Mouse (Mus musculus) kidney, adult 9 months (tissue): ENCODE measurements around the gene Otp.

Source experiments
- DNase-seq: peaks from one replicate; pipeline ENCODE4 v3.0.0; 2022

Gene Otp

GRCm38 (mm10) chr13:94875396-94875880 lies at the start of gene Otp:
Otp (plus strand) TSS chr13:94875602.
- DNase-seq = no peak

GRCm38 (mm10) chr13:94826389-94826788 lies 49.0 kb upstream of the Otp start:
- DNase-seq = no peak

- DNase-seq = no peak
Observed at GRCm38 (mm10) chr13:94826986-94827385, 48.4 kb upstream of the Otp start.

GRCm38 (mm10) chr13:94827847-94828246 lies 47.6 kb upstream of the Otp start:
- no peak for DNase-seq

- DNase-seq = no peak
Observed at GRCm38 (mm10) chr13:94838047-94838720, 37.2 kb upstream of the Otp start.

- no peak for DNase-seq
Observed at GRCm38 (mm10) chr13:94838756-94839337, 36.6 kb upstream of the Otp start.

- DNase-seq = no peak
Observed at GRCm38 (mm10) chr13:94843236-94843635, 32.2 kb upstream of the Otp start.

- no peak for DNase-seq
Observed at GRCm38 (mm10) chr13:94847870-94848269, 27.5 kb upstream of the Otp start.

- DNase-seq = no peak
Observed at GRCm38 (mm10) chr13:94849351-94849750, 26.1 kb upstream of the Otp start.

GRCm38 (mm10) chr13:94858016-94858575 lies 17.3 kb upstream of the Otp start:
- no peak for DNase-seq

- DNase-seq = no peak
Observed at GRCm38 (mm10) chr13:94859256-94859655, 16.1 kb upstream of the Otp start.

GRCm38 (mm10) chr13:94862491-94863230 lies 12.7 kb upstream of the Otp start:
- DNase-seq = no peak

GRCm38 (mm10) chr13:94866906-94867305 lies 8.5 kb upstream of the Otp start:
- DNase-seq = no peak

GRCm38 (mm10) chr13:94867772-94868171 lies 7.6 kb upstream of the Otp start:
- DNase-seq = no peak

GRCm38 (mm10) chr13:94868478-94868950 lies 6.9 kb upstream of the Otp start:
- DNase-seq = no peak

- no peak for DNase-seq
Observed at GRCm38 (mm10) chr13:94869541-94869940, 5.9 kb upstream of the Otp start.

GRCm38 (mm10) chr13:94870071-94870460 lies 5.3 kb upstream of the Otp start:
- no peak for DNase-seq

- no peak for DNase-seq
Observed at GRCm38 (mm10) chr13:94870461-94871186, 4.8 kb upstream of the Otp start.

- DNase-seq = no peak
Observed at GRCm38 (mm10) chr13:94871806-94872320, 3.5 kb upstream of the Otp start.

- no peak for DNase-seq
Observed at GRCm38 (mm10) chr13:94872439-94872838, 3.0 kb upstream of the Otp start.

GRCm38 (mm10) chr13:94873111-94874038 lies 2.0 kb upstream of the Otp start:
- DNase-seq = no peak
